Mouse (Mus musculus) retina, postnatal 7 days (tissue): ENCODE results near the gene Esyt2.

Source experiments
- DNase-seq: peaks from one replicate; pipeline ENCODE4 v3.0.0-alpha.2; 2012; ENCODE audit warnings: low read depth, low spot score

The Esyt2 gene

GRCm38 (mm10) chr12:116438591-116438990 is 157.6 kb downstream of the Esyt2 start:
- no peak for DNase-seq
